Mouse (Mus musculus): ENCODE measurements around the gene Eif2b5.

- no peak for TF ChIP-seq POLR2A (IDR thresholded peaks at IDR 0.05; ENCODE audit: borderline replicate concordance, extremely low read depth, insufficient read depth, insufficient read length, poor library complexity, severe bottlenecking)
- no peak for TF ChIP-seq CTCF (IDR thresholded peaks at IDR 0.05; ENCODE audit: borderline replicate concordance, extremely low read depth, insufficient read depth, insufficient read length)
Observed at GRCm38 (mm10) chr16:20555000-20555399, 56.4 kb downstream of the Eif2b5 start.

Data from brain, embryonic 14.5 days (tissue).